Mouse (Mus musculus) G1E (cell line): ENCODE measurements at regions not wholly inside any gene's neighbourhood (a gene's known extent, or its start where the extent isn't known, plus 50 kb on each side); places are given as distances from the start of the nearest gene placed in this dataset.

Source experiments
- CTCF ChIP-seq: IDR thresholded peaks from 2 replicates; pipeline ENCODE4 v1.5.1; 2012; ENCODE audit warnings: low read depth, low read length, inconsistent platforms, mixed read lengths
- GATA1 ChIP-seq: IDR thresholded peaks from 2 replicates; pipeline ENCODE4 v1.6.1; 2012; ENCODE audit warnings: borderline replicate concordance, low read length, inconsistent platforms, mixed read lengths
- GATA2 ChIP-seq: IDR thresholded peaks from 2 replicates; pipeline ENCODE4 v1.6.1; 2012; ENCODE audit warnings: low read depth, low read length, inconsistent platforms, borderline replicate concordance

- TF ChIP-seq GATA1 (no peak), CTCF (no peak), GATA2 (no peak)
Observed at GRCm38 (mm10) chr13:83079291-83079690, 424.5 kb upstream of the Mef2c start.
